Mouse (Mus musculus) CH12.LX (cell line): ENCODE measurements around the gene Dmrt2.

Source experiments
- CTCF ChIP-seq, 2 experiments: IDR thresholded peaks in 1 of 2; conservative IDR thresholded peaks in 1 of 2; 2 replicates each; pipeline ENCODE4 v1.5.1; 2011 to 2012; ENCODE audit warnings: low read depth in 2 of 2, low read length in 2 of 2, improper control_type of control experiment in 1 of 2, inconsistent platforms in 1 of 2, mild to moderate bottlenecking in 1 of 2, moderate library complexity in 1 of 2
- E2F4 ChIP-seq: IDR thresholded peaks from 2 replicates; pipeline ENCODE4 v1.6.1; 2011; ENCODE audit warnings: low read depth, low read length, improper control_type of control experiment; ENCODE audit not compliant: insufficient replicate concordance
- ETS1 ChIP-seq: conservative IDR thresholded peaks from 2 replicates; pipeline ENCODE4 v1.6.1; 2012; ENCODE audit warnings: low read depth, mild to moderate bottlenecking, inconsistent platforms, low read length, improper control_type of control experiment, moderate library complexity
- GABPA ChIP-seq: IDR thresholded peaks from 2 replicates; pipeline ENCODE4 v1.6.1; 2012; ENCODE audit warnings: low read depth, low read length, improper control_type of control experiment, inconsistent platforms; ENCODE audit not compliant: insufficient replicate concordance
- HCFC1 ChIP-seq: IDR thresholded peaks from 2 replicates; pipeline ENCODE4 v1.6.1; 2012; ENCODE audit warnings: low read depth, mild to moderate bottlenecking, inconsistent platforms, low read length, improper control_type of control experiment
- MAFK ChIP-seq: IDR thresholded peaks from 2 replicates; pipeline ENCODE4 v1.6.1; 2011; ENCODE audit warnings: low read length, improper control_type of control experiment; ENCODE audit not compliant: insufficient replicate concordance
- MXI1 ChIP-seq: IDR thresholded peaks from 2 replicates; pipeline ENCODE4 v1.6.1; 2011; ENCODE audit warnings: mild to moderate bottlenecking, low read depth, low read length, improper control_type of control experiment
- MYC ChIP-seq: IDR thresholded peaks from 2 replicates; pipeline ENCODE4 v1.6.1; 2011; ENCODE audit warnings: low read depth, mild to moderate bottlenecking, improper control_type of control experiment, low read length
- POLR2A ChIP-seq: IDR thresholded peaks from 2 replicates; pipeline ENCODE4 v1.6.1; 2011; ENCODE audit warnings: low read depth, mild to moderate bottlenecking, improper control_type of control experiment, low read length
- POLR2AphosphoS2 ChIP-seq: IDR thresholded peaks from 2 replicates; pipeline ENCODE4 v1.6.1; 2011; ENCODE audit warnings: low read depth, low read length, improper control_type of control experiment
- SIN3A ChIP-seq: IDR thresholded peaks from 2 replicates; pipeline ENCODE4 v1.6.1; 2012; ENCODE audit warnings: low read length, improper control_type of control experiment, inconsistent platforms
- ZC3H11A ChIP-seq: IDR thresholded peaks from 2 replicates; pipeline ENCODE4 v1.6.1; 2012; ENCODE audit warnings: low read depth, mild to moderate bottlenecking, inconsistent platforms, low read length, improper control_type of control experiment

GRCm38 (mm10) chr19:25635119-25635518, 37.1 kb upstream of the Dmrt2 start:
- no peak for TF ChIP-seq ZC3H11A
- no peak for TF ChIP-seq MYC
- no peak for TF ChIP-seq ETS1
- no peak for TF ChIP-seq MAFK
- TF ChIP-seq POLR2AphosphoS2: no peak
- TF ChIP-seq CTCF (conservative IDR thresholded peaks at IDR 0.05 in 1 of 2, IDR thresholded peaks at IDR 0.05 in 1 of 2; ENCODE audit: low read depth in 2 of 2, low read length in 2 of 2): no peak
- no peak for TF ChIP-seq SIN3A
- no peak for TF ChIP-seq MXI1
- no peak for TF ChIP-seq POLR2A
- TF ChIP-seq HCFC1: no peak
- TF ChIP-seq E2F4: no peak
- TF ChIP-seq GABPA: no peak
